Mouse (Mus musculus) embryonic fibroblast, embryonic 13.5 days (primary cell): ENCODE results near the gene Unc5c.

Source experiments
- CTCF ChIP-seq: IDR thresholded peaks from 2 replicates; pipeline ENCODE4 v1.5.1; 2011; ENCODE audit warnings: mild to moderate bottlenecking, control low read depth, low read length, moderate library complexity, borderline replicate concordance; ENCODE audit not compliant: insufficient read depth
- POLR2A ChIP-seq: IDR thresholded peaks from 2 replicates; pipeline ENCODE4 v1.6.1; 2011; ENCODE audit warnings: low read depth, mild to moderate bottlenecking, control low read depth, low read length, moderate library complexity

DNA sequence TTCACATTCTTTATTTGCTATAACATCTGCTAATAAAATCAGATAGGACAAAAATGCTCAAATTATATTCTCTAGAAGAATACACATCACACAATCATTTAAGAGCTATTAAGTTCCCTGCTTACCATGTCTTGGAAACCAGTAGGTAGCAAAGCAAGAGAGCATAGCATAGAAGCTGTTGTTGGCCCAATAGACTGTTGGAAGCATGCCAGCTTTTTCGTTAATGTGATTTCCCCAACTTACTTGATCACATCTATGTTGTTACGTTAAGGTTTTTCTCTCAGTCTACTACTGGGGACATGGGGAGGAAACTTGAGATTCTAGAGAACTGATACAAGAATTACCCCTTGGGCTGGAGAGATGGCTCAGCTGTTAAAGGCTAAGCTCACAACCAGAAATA, 133.0 kb downstream of the Unc5c start:
- TF ChIP-seq CTCF (no peak), POLR2A (no peak)
